Mouse (Mus musculus): ENCODE data around the gene Cdh23.
A peak's percentile ranks its signal among the peaks of the same experiment; 100 is the strongest.

DNA sequence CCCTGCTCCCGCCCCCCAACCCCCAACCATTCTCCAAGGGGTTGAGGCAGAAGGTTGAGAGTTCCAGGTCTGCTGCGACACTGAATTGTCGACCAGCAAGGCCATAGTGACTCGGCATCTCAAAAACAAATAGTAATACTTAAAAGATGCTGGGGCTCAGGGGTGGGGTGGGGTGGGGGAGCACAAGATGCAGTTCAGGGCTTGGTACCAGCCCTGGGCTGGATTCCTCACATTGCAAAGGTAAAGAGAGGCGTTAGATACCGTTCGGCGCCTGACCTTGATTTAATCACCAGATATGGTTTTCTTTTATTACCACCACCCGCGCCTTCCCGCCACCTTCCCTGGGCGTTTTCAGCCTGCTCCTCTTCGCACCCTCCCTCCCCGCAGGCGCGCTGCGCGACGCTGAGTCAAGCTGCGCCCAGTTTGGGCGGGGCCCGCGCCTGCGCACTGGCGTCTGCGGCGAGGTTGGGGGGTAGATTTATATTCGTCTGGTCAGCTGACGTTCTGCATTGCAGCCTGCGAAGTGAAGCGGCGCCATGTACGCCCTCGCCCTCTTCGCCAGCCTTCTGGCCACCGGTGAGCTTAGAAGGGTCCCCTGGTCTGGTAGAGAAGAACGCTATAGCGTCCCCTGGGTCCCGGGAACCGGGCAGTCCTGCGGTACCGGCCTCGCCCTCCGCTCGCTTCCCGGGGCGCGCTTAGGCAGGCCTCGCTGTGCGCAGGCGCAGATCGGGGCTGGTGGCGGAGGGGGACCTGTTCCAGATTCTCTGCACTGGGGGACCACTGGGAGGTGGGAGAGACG lies 418.9 kb downstream of the Cdh23 start, which contains the start of gene Psap:
- TF ChIP-seq EP300 (IDR thresholded peaks at IDR 0.05; ENCODE audit: insufficient read depth, low read depth, low read length), result 0 out of 2 replicates have a peak, but pooled peaks have one; percentile 57
- TF ChIP-seq CTCF (IDR thresholded peaks at IDR 0.05), result peak; percentile 42
- TF ChIP-seq POLR2A (IDR thresholded peaks at IDR 0.05; ENCODE audit: insufficient read depth, low read depth, low read length), result peak; percentile 100

Data from heart, adult 2 months (tissue).